Mouse (Mus musculus): Measurements from ENCODE around the gene Olfr825. TPM values are rescaled to one million over a fixed set of nuclear protein-coding genes. Genes with fewer than 3 reads are reported as not detected.
"Not testable (repeated sequence)": the region's sequence is repeated elsewhere in the genome, so short reads cannot be mapped to it uniquely, and the experiment has no call there.

Olfr825 gene
- polyA plus RNA-seq, 1 experiment from 2014 or later, result not detected

DNA sequence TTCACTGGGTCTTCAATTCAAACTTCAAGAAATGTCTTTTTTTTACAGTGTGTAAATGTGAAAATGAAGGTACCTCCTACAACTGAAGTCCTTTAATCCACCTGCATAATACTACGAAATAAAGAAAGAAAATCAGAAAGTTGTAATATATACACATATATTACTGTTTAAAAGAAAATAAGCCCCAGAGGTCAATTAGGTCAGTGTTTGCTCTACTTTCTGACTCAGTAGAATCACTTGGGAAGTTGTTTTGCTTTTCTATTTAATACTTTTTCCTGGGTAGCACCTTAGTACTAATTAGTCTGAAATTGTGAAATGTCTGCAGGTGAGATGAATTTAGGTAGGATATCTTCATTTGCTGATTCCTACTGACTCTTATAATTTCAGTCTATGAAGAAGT, 51.3 kb downstream of the Olfr825 start, which contains the start of gene Olfr823:
TSS of gene Olfr823 (minus strand) at position 101 of the 400 bp plus-strand sequence.
- DNase-seq (ENCODE audit: low spot score); H3K4me1 ChIP-seq (ENCODE audit: control insufficient read depth, insufficient read depth, low read length); ATAC-seq (ENCODE audit: low read depth); H3K9ac ChIP-seq (ENCODE audit: low read depth, low read length); H3K27ac ChIP-seq (replicated peaks; ENCODE audit: low read depth, low read length); H3K9me3 ChIP-seq (ENCODE audit: control insufficient read depth, low read length); H3K4me3 ChIP-seq (ENCODE audit: low read depth, low read length); H3K27me3 ChIP-seq (replicated peaks; ENCODE audit: control insufficient read depth, insufficient read depth, low read length); H3K4me2 ChIP-seq (ENCODE audit: low read depth, low read length); H3K36me3 ChIP-seq (ENCODE audit: control insufficient read depth, insufficient read depth, low read length): not testable (repeated sequence)
- WGBS, result 67% methylated on average over 1 of the region's 1 CpGs

Other genes starting within 250 kb of the Olfr825 start
- gene Olfr818, start 217.7 kb downstream of the Olfr825 start, polyA plus RNA-seq (2014; fragmentation: Nextera tagmentation; extraction: Ambion mirVana), result not detected in 2 replicates
- not detected in 2 replicates for gene Olfr819, start 199.5 kb downstream of the Olfr825 start, polyA plus RNA-seq (2014; fragmentation: Nextera tagmentation; extraction: Ambion mirVana)
- gene Olfr247, start 190.6 kb downstream of the Olfr825 start, polyA plus RNA-seq (2014; fragmentation: Nextera tagmentation; extraction: Ambion mirVana), result not detected in 2 replicates
- gene Gm10310, start 181.7 kb downstream of the Olfr825 start, polyA plus RNA-seq (2014; fragmentation: Nextera tagmentation; extraction: Ambion mirVana), result not detected in 2 replicates
- gene Olfr820, start 154.1 kb downstream of the Olfr825 start, polyA plus RNA-seq (2014; fragmentation: Nextera tagmentation; extraction: Ambion mirVana), result 0.12 and 0.33 TPM in 2 replicates
- not detected in 2 replicates for gene Olfr821, start 136.4 kb downstream of the Olfr825 start, polyA plus RNA-seq (2014; fragmentation: Nextera tagmentation; extraction: Ambion mirVana)
- gene Olfr822, start 95.6 kb downstream of the Olfr825 start, polyA plus RNA-seq (2014; fragmentation: Nextera tagmentation; extraction: Ambion mirVana), result 0.08 TPM in 1 of 2 replicates, not detected in the other
- gene Olfr823, start 51.4 kb downstream of the Olfr825 start, polyA plus RNA-seq (2014; fragmentation: Nextera tagmentation; extraction: Ambion mirVana), result not detected in 2 replicates
- gene Olfr824, start 36.8 kb downstream of the Olfr825 start, polyA plus RNA-seq (2014; fragmentation: Nextera tagmentation; extraction: Ambion mirVana), result not detected in 2 replicates
- 0.14 TPM in 1 of 2 replicates, not detected in the other for gene Olfr826, start 17.4 kb upstream of the Olfr825 start, polyA plus RNA-seq (2014; fragmentation: Nextera tagmentation; extraction: Ambion mirVana)
- not detected in 2 replicates for gene Olfr827, start 47.6 kb upstream of the Olfr825 start, polyA plus RNA-seq (2014; fragmentation: Nextera tagmentation; extraction: Ambion mirVana)
- 0.09 and 0.22 TPM in 2 replicates for gene Neurod4, start 113.5 kb upstream of the Olfr825 start, polyA plus RNA-seq (2014; fragmentation: Nextera tagmentation; extraction: Ambion mirVana)
- 1.7 and 2.2 TPM in 2 replicates for gene Tespa1, start 156.1 kb upstream of the Olfr825 start, polyA plus RNA-seq (2014; fragmentation: Nextera tagmentation; extraction: Ambion mirVana)
- gene Vmn2r84, start 227.6 kb upstream of the Olfr825 start, polyA plus RNA-seq (2014; fragmentation: Nextera tagmentation; extraction: Ambion mirVana), result not detected in 2 replicates

All from embryonic facial prominence, embryonic 14.5 days (tissue).